Mouse (Mus musculus) hindbrain, postnatal 0 days (tissue): ENCODE data around the gene Pabpn1l. TPM values are rescaled to one million over a fixed set of nuclear protein-coding genes. Genes with fewer than 3 reads are reported as not detected.
"Not testable (repeated sequence)": the region's sequence is repeated elsewhere in the genome, so short reads cannot be mapped to it uniquely, and the experiment has no call there.

Experiments used
- ATAC-seq: fragments of 200-750 bp; cut with Nextera tagmentation; 2 replicates; pipeline ENCODE4 v1.8.0; 2017; ENCODE audit warnings: mild to moderate bottlenecking, moderate TSS enrichment, moderate library complexity
- DNase-seq: peaks from one replicate; pipeline ENCODE4 v3.0.0-alpha.2; 2015; ENCODE audit warnings: low spot score
- H3K27ac ChIP-seq: fragments of 300-500 bp; sonication (generic); 2 replicates; pipeline ENCODE4 v1.5.1; 2014; ENCODE audit warnings: mild to moderate bottlenecking
- H3K27me3 ChIP-seq: fragments of 300-500 bp; sonication (generic); 2 replicates; pipeline ENCODE4 v1.6.1; 2014; ENCODE audit warnings: low read length, mixed read lengths; ENCODE audit not compliant: insufficient read depth
- H3K36me3 ChIP-seq: fragments of 300-500 bp; sonication (generic); 2 replicates; pipeline ENCODE4 v1.6.1; 2014; ENCODE audit warnings: low read length, mixed read lengths; ENCODE audit not compliant: insufficient read depth
- H3K4me1 ChIP-seq: fragments of 300-500 bp; sonication (generic); 2 replicates; pipeline ENCODE4 v1.6.1; 2014; ENCODE audit warnings: antibody characterized with exemption, low read length, mixed read lengths; ENCODE audit not compliant: insufficient read depth
- H3K4me2 ChIP-seq: fragments of 300-500 bp; sonication (generic); 2 replicates; pipeline ENCODE4 v1.6.1; 2014; ENCODE audit warnings: low read depth, mild to moderate bottlenecking, low read length, moderate library complexity, mixed read lengths
- H3K4me3 ChIP-seq: fragments of 300-500 bp; sonication (generic); 2 replicates; pipeline ENCODE4 v1.5.1; 2014; ENCODE audit warnings: low read length
- H3K9ac ChIP-seq: fragments of 300-500 bp; sonication (generic); replicated peaks from 2 replicates; pipeline ENCODE4 v1.6.1; 2014; ENCODE audit warnings: mild to moderate bottlenecking, low read length, moderate library complexity, mixed read lengths
- H3K9me3 ChIP-seq: fragments of 300-500 bp; sonication (generic); 2 replicates; pipeline ENCODE4 v1.6.1; 2016; ENCODE audit warnings: low read length, mixed read lengths
- CTCF ChIP-seq: IDR thresholded peaks from 2 replicates; pipeline ENCODE4 v1.5.1; 2016; ENCODE audit warnings: antibody characterized with exemption, control low read depth, low read depth
- WGBS: fragments of 180-500 bp; shearing (Covaris S2); extraction: QIAGEN DNeasy Blood & Tissue Kit; methylation state at CpG from one replicate; pipeline ENCODE4 v1.1.7; 2014; 5-methylcytosine and 5-hydroxymethylcytosine counted together
- polyA plus RNA-seq: library from polyadenylated mRNA; unstranded; fragments of >200 nt; fragmentation: Nextera tagmentation; extraction: Ambion mirVana; gene quantifications from 2 replicates; pipeline ENCODE4 v1.2.1, GENCODE M21; 2015
- total RNA-seq: library from RNA; depleted of rRNA; stranded (reverse); fragments of >200 nt; gene quantifications from 2 replicates; pipeline ENCODE4 v1.2.3, GENCODE M21; 2014

Pabpn1l gene
- total and polyA plus RNA-seq, 2 experiments from 2014 or later: not detected

DNA sequence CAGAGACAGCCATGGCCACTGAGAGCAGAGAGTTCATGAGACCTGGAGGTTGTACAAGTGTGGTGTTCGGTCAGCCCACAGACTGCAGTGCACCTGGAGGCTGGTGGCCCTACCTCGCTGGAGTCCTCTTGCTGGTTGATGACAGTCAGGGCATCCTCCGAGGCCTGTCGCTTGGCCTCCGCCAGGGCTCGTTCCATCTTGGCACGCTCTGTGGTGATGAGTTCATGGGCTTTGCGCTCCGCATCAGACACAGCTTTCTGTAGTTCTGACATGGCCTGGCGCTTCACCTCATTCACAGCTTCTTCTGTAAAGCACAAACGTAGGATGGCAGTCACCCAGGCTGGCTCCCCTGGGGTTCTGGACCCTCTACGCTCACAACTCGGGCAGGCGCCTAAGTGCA lies 10.7 kb upstream of the Pabpn1l start:
- Histone ChIP-seq H3K4me1 (no peaks in the 10 kb centered on the region), H3K9ac (no peak overlapping the region), H3K4me3 (no peak overlapping the region), H3K36me3 (peaks cover 34% of the 10 kb centered on the region; the same call in 1 of the 2 replicates), H3K9me3 (no peaks in the 10 kb centered on the region), H3K4me2 (no peak overlapping the region), H3K27me3 (no peaks in the 10 kb centered on the region), H3K27ac (no peak overlapping the region)
- DNase-seq (no peak), ATAC-seq (no peak)
- whole genome bisulfite sequencing: 91% methylated on average over 14 of the region's 14 CpGs
- TF ChIP-seq CTCF: no peak

GRCm38 (mm10) chr8:122632134-122632533 lies 9.6 kb upstream of the Pabpn1l start:
- not testable (repeated sequence) for DNase-seq, ATAC-seq, H3K27me3 ChIP-seq, H3K9me3 ChIP-seq, H3K4me3 ChIP-seq, H3K9ac ChIP-seq, H3K4me1 ChIP-seq, H3K27ac ChIP-seq, H3K4me2 ChIP-seq
- peaks cover 29% of the 10 kb centered on the region; the same call in 1 of the 2 replicates for H3K36me3 ChIP-seq
- 83% methylated on average over 3 of the region's 3 CpGs for WGBS

- H3K9ac ChIP-seq: no peak overlapping the region
- TF ChIP-seq CTCF: no peak
- peak overlapping the region; percentile 2; the same call in 1 of the 2 replicates for H3K27ac ChIP-seq
- H3K36me3 ChIP-seq: peaks cover 22% of the 10 kb centered on the region; the same call in 1 of the 2 replicates
- no peaks in the 10 kb centered on the region for H3K27me3 ChIP-seq
- ATAC-seq: no peak
- 59% methylated on average over 22 of the region's 22 CpGs for WGBS
- no peak overlapping the region for H3K4me2 ChIP-seq
- H3K4me3 ChIP-seq: no peak overlapping the region
- DNase-seq: peak; percentile 47
- H3K4me1 ChIP-seq: no peaks in the 10 kb centered on the region
- H3K9me3 ChIP-seq: no peaks in the 10 kb centered on the region
Observed at GRCm38 (mm10) chr8:122630696-122631095, 8.2 kb upstream of the Pabpn1l start.

- ATAC-seq (no peak), DNase-seq (no peak)
- Histone ChIP-seq H3K4me1 (no peaks in the 10 kb centered on the region), H3K9ac (no peak overlapping the region), H3K36me3 (peaks cover 14% of the 10 kb centered on the region; the same call in 1 of the 2 replicates), H3K27me3 (no peaks in the 10 kb centered on the region), H3K4me2 (no peak overlapping the region), H3K4me3 (no peak overlapping the region), H3K27ac (no peak overlapping the region), H3K9me3 (no peaks in the 10 kb centered on the region)
- no peak for TF ChIP-seq CTCF
- WGBS: 28% methylated on average over 10 of the region's 10 CpGs
Observed at GRCm38 (mm10) chr8:122629388-122629787, 6.8 kb upstream of the Pabpn1l start.

DNA sequence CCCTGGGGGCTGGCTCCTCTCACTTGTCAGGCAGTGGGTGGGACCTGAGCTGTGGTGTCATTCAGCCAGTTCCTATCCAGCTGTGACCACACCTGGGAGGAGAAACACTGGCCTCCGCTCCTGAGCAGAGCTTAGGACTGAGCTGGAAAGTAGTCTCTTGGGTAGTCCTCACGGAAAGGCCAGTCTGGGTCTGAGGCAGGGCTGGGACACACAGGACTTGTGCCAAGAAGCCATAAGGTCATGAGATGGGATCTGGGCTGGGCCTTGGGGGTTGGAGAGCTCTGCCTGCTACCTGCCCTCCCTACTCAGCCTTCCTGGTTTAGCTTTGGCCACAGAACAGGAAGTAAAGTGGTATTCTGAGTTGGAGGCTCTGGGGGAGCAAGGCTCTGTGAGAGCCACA lies 4.4 kb upstream of the Pabpn1l start:
- peak; percentile 11; the same call in 1 of the 2 replicates for ATAC-seq
- Histone ChIP-seq H3K27me3 (no peaks in the 10 kb centered on the region), H3K36me3 (no peaks in the 10 kb centered on the region), H3K4me1 (no peaks in the 10 kb centered on the region), H3K4me2 (no peak overlapping the region), H3K9ac (no peak overlapping the region), H3K27ac (no peak overlapping the region), H3K9me3 (no peaks in the 10 kb centered on the region), H3K4me3 (no peak overlapping the region)
- DNase-seq: no peak
- no peak for TF ChIP-seq CTCF
- 55% methylated on average over 2 of the region's 2 CpGs for WGBS

DNA sequence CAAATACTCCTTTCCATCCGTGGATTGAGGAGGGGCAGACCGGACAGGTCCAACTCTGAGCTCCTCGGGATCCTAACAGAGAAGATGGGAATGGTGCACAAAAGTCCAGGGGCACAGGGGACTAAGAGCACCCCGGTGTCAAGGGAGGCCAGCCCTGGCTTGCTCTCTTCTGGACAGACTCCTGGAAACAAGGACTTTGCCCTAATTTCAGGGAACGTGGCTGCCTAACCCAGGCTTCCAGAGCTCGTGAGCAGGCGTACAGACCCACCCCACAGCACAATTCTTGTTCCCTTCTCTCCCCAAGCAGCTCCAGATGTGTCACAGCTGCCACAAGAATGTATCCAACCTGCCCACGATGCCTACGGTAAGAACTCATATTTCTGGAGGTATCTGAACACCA lies 3.3 kb upstream of the Pabpn1l start:
- DNase-seq (no peak), ATAC-seq (no peak)
- no peaks in the 10 kb centered on the region for H3K4me1 ChIP-seq
- no peaks in the 10 kb centered on the region for H3K36me3 ChIP-seq
- no peak for TF ChIP-seq CTCF
- H3K9me3 ChIP-seq: no peaks in the 10 kb centered on the region
- 82% methylated on average over 9 of the region's 9 CpGs for WGBS
- no peak overlapping the region for H3K4me2 ChIP-seq
- no peak overlapping the region for H3K4me3 ChIP-seq
- no peak overlapping the region for H3K9ac ChIP-seq
- no peak overlapping the region for H3K27ac ChIP-seq
- no peaks in the 10 kb centered on the region for H3K27me3 ChIP-seq

DNA sequence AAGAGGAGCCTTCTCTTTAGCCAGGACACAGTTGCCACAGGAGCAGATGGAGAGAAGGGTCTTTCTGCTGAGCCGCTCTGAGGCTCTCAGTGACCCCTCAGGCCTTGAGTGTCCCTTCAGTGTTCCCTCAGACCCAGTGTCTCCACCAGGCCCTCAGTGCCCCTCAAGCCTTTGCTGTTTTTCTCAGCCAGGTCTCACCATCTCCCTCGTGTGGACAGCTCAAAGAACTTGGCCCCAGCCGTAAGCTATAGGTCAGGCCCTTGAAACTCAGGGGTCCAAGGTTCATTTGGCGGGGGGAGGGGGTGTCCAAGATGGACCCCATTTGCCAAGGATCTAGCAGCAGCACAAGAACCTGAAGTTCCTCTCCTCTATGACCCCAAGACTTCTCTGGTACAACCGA lies 2.1 kb upstream of the Pabpn1l start:
- TF ChIP-seq CTCF: peak; percentile 43
- H3K9me3 ChIP-seq: no peaks in the 10 kb centered on the region
- no peak overlapping the region for H3K9ac ChIP-seq
- no peak overlapping the region for H3K27ac ChIP-seq
- H3K4me1 ChIP-seq: no peaks in the 10 kb centered on the region
- no peaks in the 10 kb centered on the region for H3K27me3 ChIP-seq
- H3K4me3 ChIP-seq: no peak overlapping the region
- no peak for ATAC-seq
- 78% methylated on average over 5 of the region's 5 CpGs for WGBS
- DNase-seq: no peak
- no peaks in the 10 kb centered on the region for H3K36me3 ChIP-seq
- no peak overlapping the region for H3K4me2 ChIP-seq
